Mouse (Mus musculus) left cerebral cortex, adult 18-20 months (tissue): Measurements from ENCODE around the gene Col15a1. TPM values are rescaled to one million over a fixed set of nuclear protein-coding genes. Genes with fewer than 3 reads are reported as not detected.
A peak's percentile ranks its signal among the peaks of the same experiment; 100 is the strongest.

Experiments
- DNase-seq, 2 experiments: peaks; one replicate each; pipeline ENCODE4 v3.0.0; 2021 to 2022; ENCODE audit warnings: low spot score in 2 of 2, mixed read lengths in 1 of 2
- total RNA-seq, 2 experiments: library from RNA; stranded (reverse); gene quantifications; 2 replicates each; pipeline ENCODE4 v1.2.3; 2021

Col15a1 gene
- total RNA-seq, 2 experiments from 2014 or later, result 5.2 to 7.6 TPM

- DNase-seq, result no peak
These were observed 21.0 kb downstream of the Col15a1 start for GRCm38 (mm10) chr4:47228945-47229344.

- no peak for DNase-seq
These were observed 22.5 kb downstream of the Col15a1 start for GRCm38 (mm10) chr4:47230498-47230897.

- DNase-seq, result no peak
These were observed 23.4 kb downstream of the Col15a1 start for GRCm38 (mm10) chr4:47231322-47231721.

- no peak for DNase-seq
These were observed 25.4 kb downstream of the Col15a1 start for GRCm38 (mm10) chr4:47233192-47233835.

GRCm38 (mm10) chr4:47234667-47235267 is 26.8 kb downstream of the Col15a1 start:
- peak; percentile 73 to 77 for DNase-seq

GRCm38 (mm10) chr4:47235312-47235711 is 27.4 kb downstream of the Col15a1 start:
- no peak for DNase-seq

- no peak for DNase-seq
These were observed 28.1 kb downstream of the Col15a1 start for GRCm38 (mm10) chr4:47236104-47236503.

- DNase-seq, result no peak
These were observed 29.3 kb downstream of the Col15a1 start for GRCm38 (mm10) chr4:47237220-47237619.

GRCm38 (mm10) chr4:47239114-47239513 is 31.2 kb downstream of the Col15a1 start:
- no peak for DNase-seq

GRCm38 (mm10) chr4:47240901-47241300 is 32.9 kb downstream of the Col15a1 start:
- no peak for DNase-seq

- no peak for DNase-seq
These were observed 34.2 kb downstream of the Col15a1 start for GRCm38 (mm10) chr4:47242127-47242526.

- no peak for DNase-seq
These were observed 36.7 kb downstream of the Col15a1 start for GRCm38 (mm10) chr4:47244651-47245050.

- DNase-seq, result no peak
These were observed 37.7 kb downstream of the Col15a1 start for GRCm38 (mm10) chr4:47245621-47246020.

- DNase-seq, result no peak
These were observed 38.9 kb downstream of the Col15a1 start for GRCm38 (mm10) chr4:47246811-47247210.

GRCm38 (mm10) chr4:47247574-47247973 is 39.6 kb downstream of the Col15a1 start:
- no peak for DNase-seq

GRCm38 (mm10) chr4:47249193-47249592 is 41.2 kb downstream of the Col15a1 start:
- no peak for DNase-seq

GRCm38 (mm10) chr4:47251069-47251468 is 43.1 kb downstream of the Col15a1 start:
- DNase-seq, result peak; percentile 67 to 84

GRCm38 (mm10) chr4:47251693-47252435 is 43.9 kb downstream of the Col15a1 start:
- DNase-seq, result peak; percentile 79 to 83

- DNase-seq, result no peak
These were observed 44.7 kb downstream of the Col15a1 start for GRCm38 (mm10) chr4:47252627-47253026.

GRCm38 (mm10) chr4:47255641-47256040 is 47.7 kb downstream of the Col15a1 start:
- peak; percentile 68 to 80 for DNase-seq

- no peak for DNase-seq
These were observed 50.2 kb downstream of the Col15a1 start for GRCm38 (mm10) chr4:47258201-47258600.

GRCm38 (mm10) chr4:47261049-47261448 is 53.1 kb downstream of the Col15a1 start:
- no peak for DNase-seq
